In genomic region chr2:10373508-10374206, GRCm38 (mm10) we compare ENCODE assay signal across 8 mouse cellular contexts. TPM values are rescaled to one million over a fixed set of nuclear protein-coding genes. Genes with fewer than 3 reads are reported as not detected.
DNase-seq lines count a peak whose midpoint lies in the region; ATAC-seq and TF ChIP-seq lines count a peak whose summit lies in the region.

No protein-coding gene starts in this region.

- peak overlapping the region; percentile 54 for H3K4me3 ChIP-seq in spleen, adult 2 months (ENCODE audit: extremely low read depth, insufficient read depth, insufficient read length)
- peak overlapping the region; percentile 56 for H3K4me3 ChIP-seq in hindbrain, embryonic 15.5 days
- peak overlapping the region; percentile 34 for H3K4me3 ChIP-seq in macrophage (ENCODE audit: inconsistent target)
- H3K4me3 ChIP-seq in stomach, embryonic 14.5 days (ENCODE audit: low read depth, low read length), result peak overlapping the region; percentile 50

- H3K4me2 ChIP-seq in hindbrain, embryonic 15.5 days, result peak overlapping the region; percentile 94
- peak overlapping the region; percentile 96 for H3K4me2 ChIP-seq in stomach, embryonic 14.5 days (replicated peaks; ENCODE audit: low read depth, low read length)

- H3K27ac ChIP-seq in spleen, adult 2 months (ENCODE audit: insufficient read depth, low read length), result no peak overlapping the region
- H3K27ac ChIP-seq in hindbrain, embryonic 15.5 days (replicated peaks), result peak overlapping the region; percentile 13; the same call in 1 of the 2 replicates
- H3K27ac ChIP-seq in macrophage, result no peak overlapping the region
- H3K27ac ChIP-seq in stomach, embryonic 14.5 days (ENCODE audit: low read length), result no peak overlapping the region

- peaks cover 33% of the 10 kb centered on the region for H3K27me3 ChIP-seq in spleen, adult 2 months (ENCODE audit: control insufficient read depth, insufficient read depth, low read length)
- peaks cover 44% of the 10 kb centered on the region for H3K27me3 ChIP-seq in hindbrain, embryonic 15.5 days
- peaks cover 36% of the 10 kb centered on the region for H3K27me3 ChIP-seq in stomach, embryonic 14.5 days (ENCODE audit: control insufficient read depth, insufficient read depth, low read length)

- no peaks in the 10 kb centered on the region for H3K79me2 ChIP-seq in macrophage (ENCODE audit: inconsistent target)

- WGBS in spleen, adult 2 months, result 2% methylated on average over 30 of the region's 30 CpGs
- under 1% methylated on average over 30 of the region's 30 CpGs for WGBS in hindbrain, embryonic 15.5 days
- WGBS in macrophage (ENCODE audit: missing documents), result under 1% methylated on average over 30 of the region's 30 CpGs
- WGBS in stomach, embryonic 14.5 days, result under 1% methylated on average over 30 of the region's 30 CpGs

- no peak for TF ChIP-seq CTCF in spleen, adult 2 months (IDR thresholded peaks at IDR 0.05; ENCODE audit: extremely low read depth, insufficient read depth, insufficient read length, insufficient replicate concordance)

- TF ChIP-seq POLR2A in spleen, adult 2 months (IDR thresholded peaks at IDR 0.05; ENCODE audit: low read depth, low read length), result no peak

- H3K4me1 ChIP-seq in spleen, adult 2 months (ENCODE audit: control insufficient read depth, insufficient read depth, insufficient read length), result peaks cover 7% of the 10 kb centered on the region; the same call in 1 of the 2 replicates
- peaks cover 26% of the 10 kb centered on the region for H3K4me1 ChIP-seq in hindbrain, embryonic 15.5 days (replicated peaks)
- peaks cover 11% of the 10 kb centered on the region for H3K4me1 ChIP-seq in stomach, embryonic 14.5 days (ENCODE audit: control insufficient read depth, insufficient read depth, low read length)

- DNase-seq in adrenal gland, adult 2 months, result peak; percentile 11
- no peak for DNase-seq in adrenal gland, postnatal 4 days (ENCODE audit: low spot score in 2 of 2)
- no peak for DNase-seq in spleen, adult 2 months (ENCODE audit: low read depth in 1 of 2, low spot score in 2 of 2)
- DNase-seq in spleen, postnatal 14 days (ENCODE audit: low spot score in 2 of 2), result no peak
- no peak for DNase-seq in spleen, adult 12 weeks (ENCODE audit: low spot score)

- H3K9ac ChIP-seq in hindbrain, embryonic 15.5 days, result peak overlapping the region; percentile 64
- H3K9ac ChIP-seq in stomach, embryonic 14.5 days (replicated peaks; ENCODE audit: low read depth, low read length), result 0 out of 2 replicates have a peak overlapping the region, but pooled peaks have one; percentile 10

- H3K9me3 ChIP-seq in hindbrain, embryonic 15.5 days, result no peaks in the 10 kb centered on the region
- no peaks in the 10 kb centered on the region for H3K9me3 ChIP-seq in stomach, embryonic 14.5 days (ENCODE audit: control insufficient read depth, low read depth, low read length)

- peak; percentile 28 for ATAC-seq in hindbrain, embryonic 15.5 days (ENCODE audit: low FRiP score, low read depth)
- ATAC-seq in stomach, embryonic 14.5 days (ENCODE audit: insufficient number of reproducible peaks, insufficient read depth, low FRiP score, low read depth), result no peak

- no peaks in the 10 kb centered on the region for H3K36me3 ChIP-seq in spleen, adult 2 months (ENCODE audit: control insufficient read depth, insufficient read depth, low read length)
- no peaks in the 10 kb centered on the region for H3K36me3 ChIP-seq in hindbrain, embryonic 15.5 days
- no peaks in the 10 kb centered on the region for H3K36me3 ChIP-seq in macrophage (ENCODE audit: inconsistent target)
- H3K36me3 ChIP-seq in stomach, embryonic 14.5 days (ENCODE audit: control insufficient read depth, insufficient read depth, low read length), result no peaks in the 10 kb centered on the region

RNA-seq across cellular contexts. Expression of gene Sfmbt2, which starts 3.3 kb away (rescaled TPM):
- total RNA-seq in adrenal gland, adult 2 months (2021), result under 1 TPM; 0.43 to 0.83 TPM
- polyA plus RNA-seq in adrenal gland, adult 2 months (2012; rRNA removed), result 0.09 and 0.10 TPM in 2 replicates
- 1 to 10 TPM; 2.3 to 2.9 TPM for total RNA-seq in adrenal gland, postnatal 4 days (2021)
- polyA plus RNA-seq in spleen, adult 2 months (2012; rRNA removed), result 0.28 and 0.34 TPM in 2 replicates
- 6.5 and 6.7 TPM in 2 replicates for polyA plus RNA-seq in hindbrain, embryonic 15.5 days (2015; fragmentation: Nextera tagmentation; extraction: Ambion mirVana)
- 1 to 10 TPM in 22 of 26 experiments, under 1 TPM in 4; 0.74 to 5.9 (median 1.7) TPM for total RNA-seq in macrophage (2018; cell fraction: chromatin; rRNA removed)
- under 1 TPM; 0.19 to 0.75 (median 0.43) TPM for total RNA-seq in macrophage (2018; cell fraction: cytosol; rRNA removed)
- total RNA-seq in macrophage (2018; cell fraction: nucleus; rRNA removed), result 1 to 10 TPM in 24 of 26 experiments, under 1 TPM in 2; 0.60 to 3.9 (median 1.6) TPM
- 0.10 to 0.42 TPM (median 0.17 TPM) in 3 replicates for polyA plus RNA-seq in macrophage (2018)
- polyA plus RNA-seq in stomach, embryonic 14.5 days (2014; fragmentation: Nextera tagmentation; extraction: Ambion mirVana), result 2.1 and 2.3 TPM in 2 replicates
